Mouse (Mus musculus): ENCODE results near the gene Qpct. TPM values are rescaled to one million over a fixed set of nuclear protein-coding genes. Genes with fewer than 3 reads are reported as not detected.
"Not testable (repeated sequence)": the region's sequence is repeated elsewhere in the genome, so short reads cannot be mapped to it uniquely, and the experiment has no call there.

Qpct gene
- polyA plus RNA-seq, 1 experiment from 2014 or later: 23.9 TPM

DNA sequence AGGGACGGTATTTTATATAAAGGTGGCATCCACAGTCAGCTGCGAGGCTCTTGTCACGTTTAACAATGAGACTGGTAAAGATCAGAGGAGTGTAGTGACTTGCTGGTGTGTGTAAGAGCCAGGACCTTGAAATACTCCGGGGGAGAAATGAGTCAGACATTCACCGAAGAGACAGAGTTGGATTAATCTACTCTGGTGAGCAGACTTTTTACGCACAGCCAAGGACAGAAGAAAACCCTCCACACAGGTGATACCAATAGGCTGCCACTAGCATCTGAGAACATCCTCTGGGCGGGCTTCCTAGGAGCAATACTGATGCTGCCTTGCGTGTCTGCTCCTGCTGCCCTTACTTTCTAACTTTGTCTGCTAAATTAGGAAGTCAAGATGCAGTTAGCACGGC is 57.9 kb downstream of the Qpct start:
- 71% methylated on average over 9 of the region's 9 CpGs for WGBS
- no peak overlapping the region for H3K4me2 ChIP-seq (replicated peaks; ENCODE audit: low read depth)
- H3K27ac ChIP-seq (ENCODE audit: low read depth, low read length): no peak overlapping the region
- no peak for TF ChIP-seq CTCF (IDR thresholded peaks at IDR 0.05; ENCODE audit: low read depth)
- no peaks in the 10 kb centered on the region for H3K36me3 ChIP-seq (ENCODE audit: control insufficient read depth, insufficient read depth)
- no peaks in the 10 kb centered on the region for H3K9me3 ChIP-seq (ENCODE audit: control insufficient read depth)
- no peak for ATAC-seq
- no peaks in the 10 kb centered on the region for H3K4me1 ChIP-seq (replicated peaks; ENCODE audit: control insufficient read depth, insufficient read depth, low read length)
- H3K4me3 ChIP-seq (ENCODE audit: low read depth, low read length): no peak overlapping the region
- no peaks in the 10 kb centered on the region for H3K27me3 ChIP-seq (replicated peaks; ENCODE audit: control insufficient read depth, insufficient read depth, low read length)
- no peak overlapping the region for H3K9ac ChIP-seq (ENCODE audit: low read depth, low read length)

DNA sequence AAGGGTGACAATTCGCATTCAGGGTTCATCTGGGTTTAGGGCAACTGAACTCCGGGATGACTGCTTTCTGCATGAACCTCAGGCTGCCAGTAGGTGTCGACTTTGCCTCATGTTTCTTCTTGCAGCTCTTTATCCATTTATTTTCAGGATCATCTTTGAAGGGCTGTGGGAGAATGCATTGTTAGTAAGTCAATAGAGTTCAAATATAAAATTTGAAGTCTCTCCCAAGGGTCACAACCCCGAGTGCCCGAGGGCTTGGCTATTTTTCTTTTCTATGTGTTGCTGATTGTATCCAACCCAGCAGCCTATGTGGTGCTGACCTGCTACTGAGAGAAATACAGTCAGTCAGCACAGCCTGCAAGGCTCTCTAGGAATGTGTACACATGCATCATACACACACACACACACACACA is 59.2 kb downstream of the Qpct start:
- no peak for ATAC-seq
- H3K9me3 ChIP-seq (ENCODE audit: control insufficient read depth): no peaks in the 10 kb centered on the region
- H3K4me2 ChIP-seq (replicated peaks; ENCODE audit: low read depth): no peak overlapping the region
- H3K9ac ChIP-seq (ENCODE audit: low read depth, low read length): no peak overlapping the region
- peak; percentile 92 for TF ChIP-seq CTCF (IDR thresholded peaks at IDR 0.05; ENCODE audit: low read depth)
- 20% methylated on average over 5 of the region's 5 CpGs for WGBS
- H3K4me3 ChIP-seq (ENCODE audit: low read depth, low read length): no peak overlapping the region
- no peak overlapping the region for H3K27ac ChIP-seq (ENCODE audit: low read depth, low read length)
- H3K36me3 ChIP-seq (ENCODE audit: control insufficient read depth, insufficient read depth): no peaks in the 10 kb centered on the region
- no peaks in the 10 kb centered on the region for H3K4me1 ChIP-seq (replicated peaks; ENCODE audit: control insufficient read depth, insufficient read depth, low read length)
- H3K27me3 ChIP-seq (replicated peaks; ENCODE audit: control insufficient read depth, insufficient read depth, low read length): no peaks in the 10 kb centered on the region

DNA sequence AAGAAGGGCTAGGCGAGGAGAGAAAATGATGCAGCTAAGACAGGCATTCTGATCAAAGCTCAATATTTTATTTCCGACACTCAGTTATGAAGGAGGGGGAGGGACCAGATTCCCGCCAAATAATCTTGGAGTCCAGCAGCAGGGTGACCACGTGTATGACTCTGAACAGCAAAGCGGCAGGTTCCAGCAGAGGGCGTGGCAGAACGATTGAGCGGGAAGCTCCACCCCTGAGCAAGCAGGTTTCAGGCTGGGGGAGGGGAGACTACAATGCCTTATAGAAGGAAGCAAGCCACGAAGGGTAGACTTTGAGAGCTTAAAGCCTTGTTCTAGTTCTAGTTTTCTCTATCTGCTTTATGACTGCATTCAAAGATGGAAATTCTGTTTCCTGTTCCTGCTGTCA is 63.5 kb downstream of the Qpct start:
- not testable (repeated sequence) for H3K36me3 ChIP-seq (ENCODE audit: control insufficient read depth, insufficient read depth); H3K27me3 ChIP-seq (replicated peaks; ENCODE audit: control insufficient read depth, insufficient read depth, low read length); H3K4me1 ChIP-seq (replicated peaks; ENCODE audit: control insufficient read depth, insufficient read depth, low read length); H3K9ac ChIP-seq (ENCODE audit: low read depth, low read length); H3K9me3 ChIP-seq (ENCODE audit: control insufficient read depth); H3K4me3 ChIP-seq (ENCODE audit: low read depth, low read length); H3K4me2 ChIP-seq (replicated peaks; ENCODE audit: low read depth); H3K27ac ChIP-seq (ENCODE audit: low read depth, low read length); ATAC-seq
- 45% methylated on average over 9 of the region's 9 CpGs for WGBS
- TF ChIP-seq CTCF (IDR thresholded peaks at IDR 0.05; ENCODE audit: low read depth): peak; percentile 30

DNA sequence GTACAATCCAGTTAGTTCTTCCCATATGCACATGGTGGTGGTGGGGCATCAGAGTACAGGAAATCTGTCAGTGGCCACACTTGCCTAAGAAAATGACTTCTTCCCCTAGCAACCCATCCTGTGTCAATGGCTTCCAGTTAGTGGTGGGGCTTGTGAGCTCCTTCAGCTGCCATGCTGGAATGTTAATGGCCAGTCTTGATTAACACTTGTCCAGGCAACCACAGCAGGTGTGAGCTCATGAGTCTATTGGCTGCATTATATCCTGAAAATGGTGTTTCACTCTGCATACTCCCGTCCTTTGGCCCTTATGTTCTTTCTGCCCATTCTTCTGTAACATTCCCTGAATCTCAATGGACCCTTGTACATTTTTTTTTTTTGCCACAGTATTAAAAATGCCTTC is 67.4 kb downstream of the Qpct start:
- ATAC-seq: no peak
- Histone ChIP-seq H3K36me3 (ENCODE audit: control insufficient read depth, insufficient read depth) (no peaks in the 10 kb centered on the region), H3K4me1 (replicated peaks; ENCODE audit: control insufficient read depth, insufficient read depth, low read length) (no peaks in the 10 kb centered on the region), H3K4me2 (replicated peaks; ENCODE audit: low read depth) (no peak overlapping the region), H3K27ac (ENCODE audit: low read depth, low read length) (no peak overlapping the region), H3K27me3 (replicated peaks; ENCODE audit: control insufficient read depth, insufficient read depth, low read length) (no peaks in the 10 kb centered on the region), H3K4me3 (ENCODE audit: low read depth, low read length) (no peak overlapping the region), H3K9ac (ENCODE audit: low read depth, low read length) (no peak overlapping the region), H3K9me3 (ENCODE audit: control insufficient read depth) (no peaks in the 10 kb centered on the region)
- 79% methylated on average over 1 of the region's 1 CpGs for WGBS
- TF ChIP-seq CTCF (IDR thresholded peaks at IDR 0.05; ENCODE audit: low read depth): no peak

DNA sequence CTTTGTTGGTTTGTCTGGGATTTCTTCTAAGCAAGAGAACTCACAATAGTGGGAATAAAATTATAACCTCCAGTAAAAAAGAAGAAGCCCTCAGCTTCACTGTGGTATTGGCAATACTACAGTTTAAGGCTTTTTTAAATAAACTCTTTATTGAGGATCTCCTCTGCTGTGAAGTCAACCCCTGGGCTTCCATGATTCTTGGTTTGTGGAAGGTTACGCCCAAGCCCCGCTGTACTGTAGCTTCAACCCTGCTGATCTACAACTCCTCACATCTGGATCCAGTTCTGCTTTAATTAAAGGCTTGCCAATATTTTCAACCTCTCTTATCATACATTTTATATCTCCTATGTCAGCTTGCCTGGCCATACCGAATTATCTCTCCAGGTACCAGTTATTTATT is 68.6 kb downstream of the Qpct start:
- ATAC-seq: no peak
- Histone ChIP-seq H3K9me3 (ENCODE audit: control insufficient read depth) (no peaks in the 10 kb centered on the region), H3K4me3 (ENCODE audit: low read depth, low read length) (no peak overlapping the region), H3K4me2 (replicated peaks; ENCODE audit: low read depth) (no peak overlapping the region), H3K4me1 (replicated peaks; ENCODE audit: control insufficient read depth, insufficient read depth, low read length) (no peaks in the 10 kb centered on the region), H3K27ac (ENCODE audit: low read depth, low read length) (no peak overlapping the region), H3K36me3 (ENCODE audit: control insufficient read depth, insufficient read depth) (no peaks in the 10 kb centered on the region), H3K9ac (ENCODE audit: low read depth, low read length) (no peak overlapping the region), H3K27me3 (replicated peaks; ENCODE audit: control insufficient read depth, insufficient read depth, low read length) (no peaks in the 10 kb centered on the region)
- no peak for TF ChIP-seq CTCF (IDR thresholded peaks at IDR 0.05; ENCODE audit: low read depth)
- WGBS: 87% methylated on average over 3 of the region's 3 CpGs

DNA sequence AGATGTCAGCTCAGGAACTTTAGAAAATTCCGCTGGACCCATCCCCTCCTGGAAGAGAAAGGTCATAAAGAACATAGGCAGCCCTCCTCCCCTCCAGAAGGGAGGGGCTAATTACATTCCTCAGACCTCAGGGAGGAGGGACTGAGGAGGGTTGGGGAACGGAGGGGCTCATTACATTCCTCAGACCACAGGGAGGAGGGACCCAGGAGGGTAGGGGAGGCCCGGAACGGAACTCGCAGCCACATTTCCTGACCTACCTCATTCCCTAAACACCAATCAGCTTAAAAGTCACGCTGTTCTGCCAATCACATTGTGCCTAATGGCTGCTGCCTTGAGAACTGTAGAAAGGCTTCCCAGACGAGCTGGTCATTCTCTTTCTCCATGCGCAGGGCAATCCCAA is 82.0 kb downstream of the Qpct start:
- no peaks in the 10 kb centered on the region for H3K9me3 ChIP-seq (ENCODE audit: control insufficient read depth)
- no peak for ATAC-seq
- 50% methylated on average over 8 of the region's 8 CpGs for WGBS
- no peak overlapping the region for H3K9ac ChIP-seq (ENCODE audit: low read depth, low read length)
- no peaks in the 10 kb centered on the region for H3K36me3 ChIP-seq (ENCODE audit: control insufficient read depth, insufficient read depth)
- H3K4me1 ChIP-seq (replicated peaks; ENCODE audit: control insufficient read depth, insufficient read depth, low read length): no peaks in the 10 kb centered on the region
- no peak for TF ChIP-seq CTCF (IDR thresholded peaks at IDR 0.05; ENCODE audit: low read depth)
- no peaks in the 10 kb centered on the region for H3K27me3 ChIP-seq (replicated peaks; ENCODE audit: control insufficient read depth, insufficient read depth, low read length)
- no peak overlapping the region for H3K4me3 ChIP-seq (ENCODE audit: low read depth, low read length)
- no peak overlapping the region for H3K4me2 ChIP-seq (replicated peaks; ENCODE audit: low read depth)
- no peak overlapping the region for H3K27ac ChIP-seq (ENCODE audit: low read depth, low read length)

DNA sequence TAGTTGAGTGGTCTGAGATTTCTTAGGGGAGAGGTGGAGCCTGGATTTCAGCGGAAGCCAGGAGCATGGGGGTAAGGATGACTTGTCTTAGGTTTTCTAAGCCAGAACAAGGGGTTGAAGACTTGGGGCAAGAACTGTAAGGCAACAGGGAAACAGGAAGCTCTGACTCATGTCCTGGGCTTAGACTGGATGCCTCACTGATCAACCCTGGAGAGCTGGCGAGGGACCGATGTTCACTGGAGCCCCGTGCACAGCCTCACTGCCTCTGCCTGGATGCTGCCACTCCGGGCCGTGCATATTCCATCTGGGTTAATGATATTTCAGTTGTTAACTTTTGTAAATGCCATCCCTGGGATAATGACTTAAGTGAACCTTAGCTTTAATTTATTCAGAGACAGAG is 84.1 kb downstream of the Qpct start:
- no peak for ATAC-seq
- Histone ChIP-seq H3K27me3 (replicated peaks; ENCODE audit: control insufficient read depth, insufficient read depth, low read length) (no peaks in the 10 kb centered on the region), H3K27ac (ENCODE audit: low read depth, low read length) (no peak overlapping the region), H3K4me1 (replicated peaks; ENCODE audit: control insufficient read depth, insufficient read depth, low read length) (no peaks in the 10 kb centered on the region), H3K36me3 (ENCODE audit: control insufficient read depth, insufficient read depth) (no peaks in the 10 kb centered on the region), H3K4me3 (ENCODE audit: low read depth, low read length) (no peak overlapping the region), H3K9me3 (ENCODE audit: control insufficient read depth) (0 out of 2 replicates have a peak, but pooled peaks cover 4% of the 10 kb centered on the region), H3K4me2 (replicated peaks; ENCODE audit: low read depth) (no peak overlapping the region), H3K9ac (ENCODE audit: low read depth, low read length) (no peak overlapping the region)
- TF ChIP-seq CTCF (IDR thresholded peaks at IDR 0.05; ENCODE audit: low read depth): no peak
- WGBS: 87% methylated on average over 6 of the region's 6 CpGs

Data from intestine, postnatal 0 days (tissue).